17 mouse cellular contexts compared by ENCODE assay signal in genomic region chr11:7975845-7976244, GRCm38 (mm10).
A peak's percentile ranks its signal among the peaks of the same experiment; 100 is the strongest.
DNase-seq lines count a peak whose midpoint lies in the region; ATAC-seq and TF ChIP-seq lines count a peak whose summit lies in the region.
"Had no signal": no experiment of that assay in that cellular context is flagged by ENCODE, and none has a peak within 500 bp of the region (broad histone marks: within the 10 kb centered on the region; RNA-seq: fewer than 3 reads in every experiment).

No protein-coding gene starts in this region.

- TF ChIP-seq CTCF in lung, embryonic 14.5 days (IDR thresholded peaks at IDR 0.05; ENCODE audit: low read depth), result no peak

- H3K4me2 ChIP-seq in forebrain, embryonic 11.5 days (ENCODE audit: low read depth, low read length, severe bottlenecking), result no peak overlapping the region
- no peak overlapping the region for H3K4me2 ChIP-seq in lung, embryonic 14.5 days
- no peak overlapping the region for H3K4me2 ChIP-seq in liver, embryonic 12.5 days
- H3K4me2 ChIP-seq in hindbrain, embryonic 13.5 days, result no peak overlapping the region
- H3K4me2 ChIP-seq: embryonic facial prominence, embryonic 12.5 days; heart, embryonic 13.5 days; limb, embryonic 12.5 days; neural tube, embryonic 12.5 days had no signal

- H3K36me3 ChIP-seq in forebrain, embryonic 11.5 days (ENCODE audit: control insufficient read depth, insufficient read depth, low read length), result no peaks in the 10 kb centered on the region
- no peaks in the 10 kb centered on the region for H3K36me3 ChIP-seq in forebrain, embryonic 10.5 days (replicated peaks)
- H3K36me3 ChIP-seq in lung, embryonic 14.5 days (ENCODE audit: insufficient read depth), result no peaks in the 10 kb centered on the region
- H3K36me3 ChIP-seq in liver, embryonic 12.5 days, result no peaks in the 10 kb centered on the region
- H3K36me3 ChIP-seq in hindbrain, embryonic 13.5 days, result no peaks in the 10 kb centered on the region
- H3K36me3 ChIP-seq: embryonic facial prominence, embryonic 12.5 days; heart, embryonic 13.5 days; hindbrain, embryonic 10.5 days; limb, embryonic 12.5 days; neural tube, embryonic 12.5 days had no signal

- no peaks in the 10 kb centered on the region for H3K4me1 ChIP-seq in forebrain, embryonic 11.5 days (replicated peaks; ENCODE audit: control insufficient read depth, insufficient read depth, low read length)
- H3K4me1 ChIP-seq in forebrain, embryonic 10.5 days, result no peaks in the 10 kb centered on the region; the same call in 1 of the 2 replicates
- no peaks in the 10 kb centered on the region for H3K4me1 ChIP-seq in lung, embryonic 14.5 days (ENCODE audit: insufficient read depth)
- H3K4me1 ChIP-seq in liver, embryonic 12.5 days, result no peaks in the 10 kb centered on the region
- H3K4me1 ChIP-seq in hindbrain, embryonic 13.5 days (replicated peaks), result no peaks in the 10 kb centered on the region
- H3K4me1 ChIP-seq: embryonic facial prominence, embryonic 12.5 days; heart, embryonic 13.5 days; hindbrain, embryonic 10.5 days; limb, embryonic 12.5 days; neural tube, embryonic 12.5 days had no signal

- H3K9ac ChIP-seq in forebrain, embryonic 11.5 days (ENCODE audit: low read length), result no peak overlapping the region
- H3K9ac ChIP-seq in lung, embryonic 14.5 days, result no peak overlapping the region
- H3K9ac ChIP-seq in liver, embryonic 12.5 days, result no peak overlapping the region
- no peak overlapping the region for H3K9ac ChIP-seq in hindbrain, embryonic 13.5 days
- H3K9ac ChIP-seq: embryonic facial prominence, embryonic 12.5 days; heart, embryonic 13.5 days; limb, embryonic 12.5 days; neural tube, embryonic 12.5 days had no signal

- no peak overlapping the region for H3K27ac ChIP-seq in forebrain, embryonic 11.5 days (ENCODE audit: low read depth, low read length)
- H3K27ac ChIP-seq in forebrain, embryonic 10.5 days, result no peak overlapping the region
- no peak overlapping the region for H3K27ac ChIP-seq in lung, embryonic 14.5 days (ENCODE audit: low read depth)
- H3K27ac ChIP-seq in liver, embryonic 12.5 days, result no peak overlapping the region
- H3K27ac ChIP-seq in hindbrain, embryonic 13.5 days, result no peak overlapping the region
- H3K27ac ChIP-seq: embryonic facial prominence, embryonic 12.5 days; heart, embryonic 13.5 days; hindbrain, embryonic 10.5 days; limb, embryonic 12.5 days; neural tube, embryonic 12.5 days had no signal

- no peaks in the 10 kb centered on the region for H3K27me3 ChIP-seq in forebrain, embryonic 11.5 days (ENCODE audit: control insufficient read depth, insufficient read depth, low read length)
- H3K27me3 ChIP-seq in forebrain, embryonic 10.5 days (ENCODE audit: poor library complexity, severe bottlenecking), result no peaks in the 10 kb centered on the region
- H3K27me3 ChIP-seq in lung, embryonic 14.5 days (ENCODE audit: insufficient read depth, low read length), result no peaks in the 10 kb centered on the region
- no peaks in the 10 kb centered on the region for H3K27me3 ChIP-seq in liver, embryonic 12.5 days (replicated peaks)
- H3K27me3 ChIP-seq in hindbrain, embryonic 13.5 days, result no peaks in the 10 kb centered on the region
- H3K27me3 ChIP-seq: embryonic facial prominence, embryonic 12.5 days; heart, embryonic 13.5 days; limb, embryonic 12.5 days; neural tube, embryonic 12.5 days had no signal

- no peaks in the 10 kb centered on the region for H3K9me3 ChIP-seq in forebrain, embryonic 11.5 days (ENCODE audit: control insufficient read depth, low read length)
- no peaks in the 10 kb centered on the region for H3K9me3 ChIP-seq in forebrain, embryonic 10.5 days
- H3K9me3 ChIP-seq in lung, embryonic 14.5 days (ENCODE audit: low read depth, low read length), result no peaks in the 10 kb centered on the region
- H3K9me3 ChIP-seq in liver, embryonic 12.5 days (replicated peaks), result no peaks in the 10 kb centered on the region
- no peaks in the 10 kb centered on the region for H3K9me3 ChIP-seq in hindbrain, embryonic 13.5 days
- H3K9me3 ChIP-seq: embryonic facial prominence, embryonic 12.5 days; heart, embryonic 13.5 days; hindbrain, embryonic 10.5 days; limb, embryonic 12.5 days; neural tube, embryonic 12.5 days had no signal

- WGBS in forebrain, embryonic 11.5 days, result 59% methylated on average over 9 of the region's 9 CpGs
- 77% methylated on average over 9 of the region's 9 CpGs for WGBS in forebrain, embryonic 10.5 days
- WGBS in lung, embryonic 14.5 days, result 44% methylated on average over 9 of the region's 9 CpGs
- WGBS in liver, embryonic 12.5 days (ENCODE audit: insufficient replicate concordance), result 69% methylated on average over 9 of the region's 9 CpGs
- WGBS in hindbrain, embryonic 13.5 days, result 36% methylated on average over 9 of the region's 9 CpGs

- no peak overlapping the region for H3K4me3 ChIP-seq in forebrain, embryonic 11.5 days (ENCODE audit: low read depth, low read length)
- no peak overlapping the region for H3K4me3 ChIP-seq in forebrain, embryonic 10.5 days
- no peak overlapping the region for H3K4me3 ChIP-seq in lung, embryonic 14.5 days (ENCODE audit: low read depth, low read length)
- H3K4me3 ChIP-seq in liver, embryonic 12.5 days, result no peak overlapping the region
- no peak overlapping the region for H3K4me3 ChIP-seq in hindbrain, embryonic 13.5 days
- H3K4me3 ChIP-seq: embryonic facial prominence, embryonic 12.5 days; heart, embryonic 13.5 days; hindbrain, embryonic 10.5 days; limb, embryonic 12.5 days; neural tube, embryonic 12.5 days had no signal

- 0 out of 2 replicates have a peak, but pooled peaks have one; percentile 46 for ATAC-seq in forebrain, embryonic 11.5 days (replicated peaks; ENCODE audit: low FRiP score)
- ATAC-seq in lung, embryonic 14.5 days (ENCODE audit: insufficient read depth), result peak; percentile 77; the same call in 1 of the 2 replicates
- ATAC-seq in liver, embryonic 12.5 days, result no peak
- no peak for ATAC-seq in hindbrain, embryonic 13.5 days (ENCODE audit: low FRiP score)
- ATAC-seq: intestine, embryonic 16.5 days had no signal

- no peak for DNase-seq in forebrain, embryonic 11.5 days (ENCODE audit: low spot score)
- no peak for DNase-seq in forebrain, embryonic 10.5 days (ENCODE audit: extremely low spot score, low spot score)
- peak; percentile 76 for DNase-seq in lung, embryonic 14.5 days
- DNase-seq in lung, postnatal 25 days (ENCODE audit: low spot score), result no peak
- DNase-seq in R1 (ENCODE audit: low read depth, low spot score), result peak; percentile 27
- DNase-seq in forelimb bud, embryonic 11.5 days (ENCODE audit: low read depth, low spot score), result peak; percentile 18
- DNase-seq: adrenal gland, adult 8-10 months; cerebellum, postnatal 14 days; gastrocnemius, postnatal 25 days had no signal

Comparison
In these comparisons a context has a peak if more than half of its experiments do, and no peak if none do; other contexts are left out.
1. DNase-seq: peak in lung, embryonic 14.5 days (single experiment), R1 (single experiment) and forelimb bud, embryonic 11.5 days (single experiment); none in forebrain, embryonic 11.5 days (single experiment), forebrain, embryonic 10.5 days (single experiment) and lung, postnatal 25 days (single experiment).
2. ATAC-seq: peak in forebrain, embryonic 11.5 days (single experiment) and lung, embryonic 14.5 days (single experiment); none in liver, embryonic 12.5 days (single experiment) and hindbrain, embryonic 13.5 days (single experiment).